Mouse (Mus musculus) neutrophil, adult 83 days (primary cell): ENCODE measurements around the gene Usp5. TPM values are rescaled to one million over a fixed set of nuclear protein-coding genes. Genes with fewer than 3 reads are reported as not detected.

Experiments
- total RNA-seq, 2 experiments: library from RNA; stranded (reverse); gene quantifications; one replicate each; pipeline ENCODE4 v1.2.4; 2023

Usp5 gene
- 10 to 100 TPM; 58.2 to 61.3 TPM for total RNA-seq

DNA sequence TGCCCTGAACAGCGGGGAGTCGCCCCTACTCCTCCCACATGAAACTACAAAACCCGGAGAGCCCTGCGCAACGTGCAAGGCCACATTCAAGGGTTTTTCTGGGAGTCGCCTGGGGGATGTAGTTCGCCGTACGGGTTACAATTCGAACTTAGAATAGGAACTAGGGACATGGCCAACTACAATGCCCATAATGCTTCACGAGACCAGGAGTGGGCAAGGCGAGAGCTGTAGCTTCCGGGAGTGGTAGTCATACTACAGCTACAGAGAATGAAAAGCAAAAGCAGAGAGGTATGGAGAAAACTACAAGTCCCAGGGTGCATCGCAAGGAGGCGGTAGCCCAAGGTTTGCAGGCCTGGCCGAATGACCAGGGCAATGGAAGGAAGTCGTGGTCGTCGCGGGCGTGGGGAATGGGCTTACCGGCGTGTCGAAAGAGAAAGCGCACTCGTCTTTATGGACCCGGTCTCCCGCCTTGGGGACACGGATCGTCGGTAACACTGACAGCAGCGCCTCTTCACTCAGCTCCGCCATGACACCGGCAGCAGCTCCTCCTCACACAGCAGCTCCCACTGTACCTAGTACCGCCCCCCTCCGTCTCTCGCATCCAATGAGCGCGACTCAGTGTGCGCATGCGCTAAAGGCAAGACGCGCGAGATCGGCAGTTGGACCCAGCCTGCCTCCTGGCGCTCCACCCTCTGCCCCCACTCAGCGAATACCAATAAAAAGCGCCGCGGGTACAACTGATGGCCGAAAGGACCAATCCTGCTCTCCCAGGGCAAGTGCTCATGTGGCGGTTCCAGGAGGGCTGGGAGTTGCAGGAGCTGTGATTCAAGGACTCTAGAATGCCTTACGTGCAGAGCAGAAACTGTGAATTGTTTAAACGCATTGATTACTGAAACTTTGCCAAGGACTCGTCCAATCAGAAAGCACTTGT, at the start of gene Usp5, which contains the start of gene Cdca3:
TSS of gene Usp5 (minus strand) at position 617 of the 931 bp plus-strand sequence.
TSS of gene Cdca3 (plus strand) at position 680 of the 931 bp plus-strand sequence.

GRCm38 (mm10) chr6:124863658-124864298, 34.5 kb upstream of the Usp5 start, which contains the start of gene Gpr162:
Gpr162 (minus strand) TSS chr6:124863983.

GRCm38 (mm10) chr6:124856916-124857839, 27.9 kb upstream of the Usp5 start, which contains the start of gene P3h3:
P3h3 (minus strand) TSS chr6:124857752.

GRCm38 (mm10) chr6:124840241-124841167, 11.2 kb upstream of the Usp5 start, which contains the start of gene Gnb3:
Gnb3 (minus strand) TSS chr6:124840275.

GRCm38 (mm10) chr6:124813933-124814332, 15.4 kb downstream of the Usp5 start, which contains the start of gene Tpi1:
Tpi1 (minus strand) TSS chr6:124814296.

GRCm38 (mm10) chr6:124808358-124809012, 20.8 kb downstream of the Usp5 start, which contains the start of gene Spsb2:
Spsb2 (plus strand) TSS chr6:124808661.

GRCm38 (mm10) chr6:124779222-124779983, 49.9 kb downstream of the Usp5 start, which contains the start of gene Lrrc23:
Lrrc23 (minus strand) TSS chr6:124779727.

GRCm38 (mm10) chr6:124769101-124769765, 60.1 kb downstream of the Usp5 start, which contains the start of gene Eno2:
Eno2 (minus strand) TSS chr6:124769673.

Other genes with a start within 250 kb of the Usp5 start
- gene C1s2, start 193.4 kb downstream of the Usp5 start, total RNA-seq = under 1 TPM in 1 of 2 experiments, not detected in 1; 0.13 TPM
- 10 to 100 TPM; 55.6 to 64.5 TPM for gene Lpcat3, start 166.5 kb downstream of the Usp5 start, total RNA-seq
- 10 to 100 TPM; 53.2 to 62.5 TPM for gene Emg1, start 117.3 kb downstream of the Usp5 start, total RNA-seq
- gene Phb2, start 117.1 kb downstream of the Usp5 start, total RNA-seq = 100 to 1,000 TPM; 119 to 130 TPM
- 100 to 1,000 TPM; 378 to 393 TPM for gene Ptpn6, start 90.8 kb downstream of the Usp5 start, total RNA-seq
- 100 to 1,000 TPM; 116 to 117 TPM for gene Grcc10, start 88.1 kb downstream of the Usp5 start, total RNA-seq
- 1 to 10 TPM in 1 of 2 experiments, not detected in 1; 1.1 TPM for gene Gm45234, start 73.5 kb downstream of the Usp5 start, total RNA-seq
- 10 to 100 TPM; 32.0 to 35.9 TPM for gene Atn1, start 73.0 kb downstream of the Usp5 start, total RNA-seq
- not detected for gene Eno2, start 59.8 kb downstream of the Usp5 start, total RNA-seq
- not detected for gene Lrrc23, start 49.8 kb downstream of the Usp5 start, total RNA-seq
- 10 to 100 TPM; 21.0 to 23.8 TPM for gene Spsb2, start 20.8 kb downstream of the Usp5 start, total RNA-seq
- 100 to 1,000 TPM; 131 to 139 TPM for gene Tpi1, start 15.2 kb downstream of the Usp5 start, total RNA-seq
- 10 to 100 TPM; 77.1 to 93.0 TPM for gene Cdca3, start 63 bp upstream of the Usp5 start, total RNA-seq
- gene Gnb3, start 10.8 kb upstream of the Usp5 start, total RNA-seq = not detected
- under 1 TPM; 0.55 to 0.61 TPM for gene P3h3, start 28.3 kb upstream of the Usp5 start, total RNA-seq
- gene Gpr162, start 34.5 kb upstream of the Usp5 start, total RNA-seq = under 1 TPM in 1 of 2 experiments, not detected in 1; 0.15 TPM
- under 1 TPM in 1 of 2 experiments, not detected in 1; 0.24 TPM for gene Cd4, start 58.7 kb upstream of the Usp5 start, total RNA-seq
- 1 to 10 TPM in 1 of 2 experiments, under 1 TPM in 1; 0.44 to 1.2 TPM for gene Lag3, start 82.2 kb upstream of the Usp5 start, total RNA-seq
- 100 to 1,000 TPM in 1 of 2 experiments, 10 to 100 TPM in 1; 99.4 to 117 TPM for gene Ptms, start 90.6 kb upstream of the Usp5 start, total RNA-seq
- 10 to 100 TPM; 89.4 to 93.4 TPM for gene Mlf2, start 101.9 kb upstream of the Usp5 start, total RNA-seq
- gene Cops7a, start 136.1 kb upstream of the Usp5 start, total RNA-seq = 10 to 100 TPM; 19.9 to 22.1 TPM
- not detected for gene Pianp, start 167.2 kb upstream of the Usp5 start, total RNA-seq
- 10 to 100 TPM; 68.3 to 71.3 TPM for gene Zfp384, start 179.7 kb upstream of the Usp5 start, total RNA-seq
- gene Ing4, start 210.3 kb upstream of the Usp5 start, total RNA-seq = 10 to 100 TPM; 63.2 to 66.2 TPM
- 10 to 100 TPM; 14.2 to 19.9 TPM for gene Acrbp, start 220.2 kb upstream of the Usp5 start, total RNA-seq
- 10 to 100 TPM; 11.4 to 13.2 TPM for gene Lpar5, start 238.4 kb upstream of the Usp5 start, total RNA-seq